Mouse (Mus musculus): ENCODE results near the gene Nrarp.

DNA sequence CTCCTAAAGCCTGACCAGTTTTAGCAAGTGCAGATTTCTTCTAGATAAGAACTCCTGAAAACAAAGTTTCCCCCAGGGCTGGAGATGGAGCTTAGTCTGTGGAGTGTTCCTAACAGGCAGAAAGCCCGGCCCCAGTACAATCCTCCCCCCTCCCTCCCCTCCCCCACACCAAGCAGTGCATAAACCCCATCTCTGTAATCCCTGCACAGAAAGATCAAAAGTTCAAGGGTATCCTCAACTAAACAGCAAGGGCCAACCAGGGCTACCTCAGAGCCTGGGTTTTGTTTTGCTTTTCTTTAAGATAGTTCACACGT, 11.9 kb upstream of the Nrarp start:
- TF ChIP-seq POLR2A (IDR thresholded peaks at IDR 0.05; ENCODE audit: low read depth, low read length) (no peak), CTCF (IDR thresholded peaks at IDR 0.05; ENCODE audit: borderline replicate concordance, insufficient read depth, low read length) (no peak)

Measured in embryonic fibroblast, embryonic 13.5 days (primary cell).